Mouse (Mus musculus): ENCODE results near the gene 1700037H04Rik.

DNA sequence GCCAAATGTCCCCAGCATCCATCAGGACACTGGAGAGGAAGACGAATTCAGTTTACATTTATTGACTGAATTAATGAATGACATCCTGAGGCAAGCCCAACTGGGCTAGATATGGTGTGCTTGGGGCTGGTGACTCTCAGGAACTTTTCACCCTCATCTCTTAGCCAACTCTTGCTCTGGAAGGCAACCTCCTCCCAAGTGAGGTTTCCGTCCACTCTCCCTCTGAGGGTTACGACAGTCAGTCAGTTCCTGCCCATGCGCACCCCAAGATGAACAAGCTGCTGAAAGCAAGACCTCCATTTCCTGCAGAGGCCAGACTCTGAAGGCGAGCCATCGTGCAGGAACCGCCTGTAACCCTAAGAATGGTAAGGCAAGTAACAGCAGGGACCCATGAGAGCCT, 2.9 kb downstream of the 1700037H04Rik start:
- TF ChIP-seq CTCF (IDR thresholded peaks at IDR 0.05; ENCODE audit: control insufficient read depth, insufficient read depth, insufficient read length): no peak
- TF ChIP-seq USF1 (IDR thresholded peaks at IDR 0.05; ENCODE audit: low read depth): no peak
- no peak for TF ChIP-seq FOSL1 (IDR thresholded peaks at IDR 0.05; ENCODE audit: insufficient read depth, low read length, poor library complexity, severe bottlenecking)
